Mouse (Mus musculus): ENCODE measurements around the gene Glp2r.

Gene Glp2r

GRCm38 (mm10) chr11:67632906-67633305 lies 138.0 kb downstream of the Glp2r start:
- DNase-seq: no peak

DNA sequence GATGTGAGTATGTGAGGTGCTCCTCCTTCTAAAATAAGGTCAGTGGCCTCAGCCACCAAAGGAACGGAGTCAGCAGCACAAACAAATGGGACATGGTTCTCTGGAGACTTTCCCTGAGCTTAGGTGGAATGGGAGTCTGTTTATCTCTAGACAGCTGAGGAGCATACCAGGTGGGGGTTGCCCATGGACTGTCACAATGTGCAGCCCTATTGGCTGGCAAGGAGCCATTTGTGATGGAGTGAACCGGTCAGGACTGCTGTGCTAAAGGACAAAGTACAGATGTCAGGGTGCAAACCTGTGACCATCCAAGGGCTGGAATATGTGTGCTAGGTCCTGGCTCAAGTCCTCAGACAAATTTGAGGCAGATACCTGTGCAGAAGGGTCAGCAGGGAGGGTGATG lies 142.4 kb downstream of the Glp2r start:
- no peak for DNase-seq

- no peak for DNase-seq
Measured at GRCm38 (mm10) chr11:67627179-67627578, 143.8 kb downstream of the Glp2r start.

DNA sequence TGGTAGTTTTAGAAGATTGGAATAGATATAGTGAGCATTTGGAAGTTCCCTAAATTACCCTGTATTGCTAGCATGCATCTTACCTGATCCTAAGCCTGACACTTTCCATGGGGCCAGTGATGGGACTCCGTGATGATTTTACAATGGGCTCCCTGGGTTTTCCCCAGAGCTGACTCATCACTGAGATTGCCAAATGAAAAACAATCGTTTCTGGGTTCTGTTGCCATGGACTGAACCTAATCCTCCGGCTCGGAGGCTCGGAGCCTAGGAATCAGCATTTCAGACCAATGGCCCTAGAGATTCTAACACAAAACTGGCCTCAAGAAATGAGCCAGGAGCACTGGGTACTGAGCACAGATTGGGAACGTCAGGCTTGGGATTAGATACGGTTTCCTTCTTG lies 148.6 kb downstream of the Glp2r start:
- no peak for DNase-seq

GRCm38 (mm10) chr11:67616557-67617239 lies 154.3 kb downstream of the Glp2r start:
- DNase-seq: no peak

DNA sequence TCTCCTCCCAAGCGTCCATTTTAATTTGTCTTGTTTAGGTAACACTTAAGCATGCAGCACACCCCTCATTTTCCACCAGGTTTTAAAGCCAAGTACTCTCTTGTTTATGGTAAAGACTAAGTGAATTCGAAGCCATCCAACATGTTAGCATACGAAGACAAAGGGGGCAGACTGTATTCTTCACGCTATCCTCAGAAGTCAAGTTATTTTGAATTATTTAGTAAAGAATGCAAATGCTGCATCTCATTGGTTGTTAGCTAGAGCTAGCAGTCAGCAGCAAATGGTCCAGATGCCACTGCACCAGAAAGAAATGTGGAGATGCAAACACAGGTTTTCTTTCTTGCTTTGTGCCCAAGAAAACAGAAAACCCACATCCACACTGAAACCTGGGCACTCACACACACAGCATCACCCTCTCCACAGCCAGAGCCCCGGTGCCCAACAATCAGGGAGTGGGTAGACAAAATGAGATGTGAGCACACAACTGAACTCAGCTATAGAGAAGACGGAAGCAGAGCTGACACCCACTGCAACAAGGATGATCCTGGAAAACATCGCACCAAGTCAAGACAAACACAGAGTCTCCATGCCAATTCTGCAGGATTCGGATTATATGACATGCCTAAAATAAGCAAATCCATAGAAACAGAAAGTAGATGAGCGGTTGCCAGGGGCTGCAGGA lies 158.7 kb downstream of the Glp2r start:
- DNase-seq: no peak

All from thymus, postnatal 4 days (tissue).